8 mouse cellular contexts compared by ENCODE assay signal in genomic region chr17:70989991-70990390, GRCm38 (mm10). TPM values are rescaled to one million over a fixed set of nuclear protein-coding genes. Genes with fewer than 3 reads are reported as not detected.
DNase-seq lines count a peak whose midpoint lies in the region; ATAC-seq and TF ChIP-seq lines count a peak whose summit lies in the region.

No protein-coding gene starts in this region.

- no peaks in the 10 kb centered on the region for H3K9me3 ChIP-seq in kidney, embryonic 15.5 days (replicated peaks)
- H3K9me3 ChIP-seq in forebrain, embryonic 13.5 days (replicated peaks) = no peaks in the 10 kb centered on the region
- H3K9me3 ChIP-seq in limb, embryonic 14.5 days (ENCODE audit: control insufficient read depth, low read length) = no peaks in the 10 kb centered on the region
- no peaks in the 10 kb centered on the region for H3K9me3 ChIP-seq in midbrain, embryonic 16.5 days (replicated peaks; ENCODE audit: control insufficient read depth, low read length, poor library complexity, severe bottlenecking)

- ATAC-seq in kidney, embryonic 15.5 days (replicated peaks; ENCODE audit: low FRiP score) = peak; percentile 66
- ATAC-seq in forebrain, embryonic 13.5 days = peak; percentile 71
- peak; percentile 32 for ATAC-seq in limb, embryonic 14.5 days (ENCODE audit: low FRiP score, low read depth)
- peak; percentile 83 for ATAC-seq in midbrain, embryonic 16.5 days

- H3K9ac ChIP-seq in kidney, embryonic 15.5 days = peak overlapping the region; percentile 70
- H3K9ac ChIP-seq in forebrain, embryonic 13.5 days = peak overlapping the region; percentile 94
- H3K9ac ChIP-seq in limb, embryonic 14.5 days (ENCODE audit: low read depth, low read length, severe bottlenecking) = peak overlapping the region; percentile 75
- peak overlapping the region; percentile 95 for H3K9ac ChIP-seq in midbrain, embryonic 16.5 days (ENCODE audit: low read depth, low read length)

- peak overlapping the region; percentile 99 for H3K27ac ChIP-seq in kidney, embryonic 15.5 days
- peak overlapping the region; percentile 93 for H3K27ac ChIP-seq in forebrain, embryonic 13.5 days
- peak overlapping the region; percentile 93 for H3K27ac ChIP-seq in limb, embryonic 14.5 days (replicated peaks; ENCODE audit: low read depth, low read length)
- peak overlapping the region; percentile 98 for H3K27ac ChIP-seq in midbrain, embryonic 16.5 days (ENCODE audit: low read length)

- H3K4me1 ChIP-seq in kidney, embryonic 15.5 days = peaks cover 69% of the 10 kb centered on the region
- H3K4me1 ChIP-seq in forebrain, embryonic 13.5 days = peaks cover 47% of the 10 kb centered on the region
- H3K4me1 ChIP-seq in limb, embryonic 14.5 days (ENCODE audit: control insufficient read depth, insufficient read depth, low read length) = peaks cover 22% of the 10 kb centered on the region
- peaks cover 23% of the 10 kb centered on the region for H3K4me1 ChIP-seq in midbrain, embryonic 16.5 days (ENCODE audit: control insufficient read depth, insufficient read depth, low read length)

- peak overlapping the region; percentile 76 for H3K4me3 ChIP-seq in kidney, embryonic 15.5 days (replicated peaks)
- peak overlapping the region; percentile 95 for H3K4me3 ChIP-seq in forebrain, embryonic 13.5 days
- H3K4me3 ChIP-seq in limb, embryonic 14.5 days (replicated peaks; ENCODE audit: low read length) = peak overlapping the region; percentile 87
- peak overlapping the region; percentile 92 for H3K4me3 ChIP-seq in midbrain, embryonic 16.5 days (ENCODE audit: low read depth, low read length)

- 1% methylated on average over 24 of the region's 24 CpGs for WGBS in kidney, embryonic 15.5 days
- under 1% methylated on average over 24 of the region's 24 CpGs for WGBS in forebrain, embryonic 13.5 days
- WGBS in limb, embryonic 14.5 days = 2% methylated on average over 24 of the region's 24 CpGs
- WGBS in midbrain, embryonic 16.5 days = under 1% methylated on average over 24 of the region's 24 CpGs

- no peaks in the 10 kb centered on the region for H3K27me3 ChIP-seq in kidney, embryonic 15.5 days
- H3K27me3 ChIP-seq in forebrain, embryonic 13.5 days = no peaks in the 10 kb centered on the region
- no peaks in the 10 kb centered on the region for H3K27me3 ChIP-seq in limb, embryonic 14.5 days (ENCODE audit: control insufficient read depth, insufficient read depth, low read length)
- H3K27me3 ChIP-seq in midbrain, embryonic 16.5 days (ENCODE audit: control insufficient read depth, insufficient read depth, low read depth, low read length) = no peaks in the 10 kb centered on the region

- no peak for DNase-seq in kidney, adult 9 months
- peak; percentile 56 for DNase-seq in MN1 (ENCODE audit: low spot score)
- peak; percentile 52 for DNase-seq in limb, embryonic 14.5 days (ENCODE audit: low spot score)
- no peak for DNase-seq in testis, postnatal 10 days (ENCODE audit: low spot score)
- no peak for DNase-seq in adrenal gland, postnatal 10 days

- no peak for TF ChIP-seq POLR2A in limb, embryonic 14.5 days (IDR thresholded peaks at IDR 0.05; ENCODE audit: borderline replicate concordance, extremely low read depth, insufficient read depth, insufficient read length)

- peak overlapping the region; percentile 62 for H3K4me2 ChIP-seq in kidney, embryonic 15.5 days
- H3K4me2 ChIP-seq in forebrain, embryonic 13.5 days = peak overlapping the region; percentile 72
- peak overlapping the region; percentile 78 for H3K4me2 ChIP-seq in limb, embryonic 14.5 days (replicated peaks; ENCODE audit: low read depth, low read length, severe bottlenecking)
- peak overlapping the region; percentile 93 for H3K4me2 ChIP-seq in midbrain, embryonic 16.5 days (ENCODE audit: low read length)

- H3K36me3 ChIP-seq in kidney, embryonic 15.5 days = peaks cover 59% of the 10 kb centered on the region
- H3K36me3 ChIP-seq in forebrain, embryonic 13.5 days (ENCODE audit: poor library complexity, severe bottlenecking) = peaks cover 19% of the 10 kb centered on the region
- peaks cover 47% of the 10 kb centered on the region for H3K36me3 ChIP-seq in limb, embryonic 14.5 days (ENCODE audit: control insufficient read depth, insufficient read depth, low read length)
- peaks cover 4% of the 10 kb centered on the region; the same call in 1 of the 2 replicates for H3K36me3 ChIP-seq in midbrain, embryonic 16.5 days (ENCODE audit: control insufficient read depth, insufficient read depth, low read length)

RNA-seq across cellular contexts. Expression of gene Myom1, which starts 12.4 kb away (rescaled TPM):
- 5.5 and 6.0 TPM in 2 replicates for polyA plus RNA-seq in kidney, embryonic 15.5 days (2015; fragmentation: Nextera tagmentation; extraction: Ambion mirVana)
- polyA plus RNA-seq in forebrain, embryonic 13.5 days (2015; fragmentation: Nextera tagmentation; extraction: Ambion mirVana) = 1.2 and 1.3 TPM in 2 replicates
- 20.8 and 29.6 TPM in 2 replicates for polyA plus RNA-seq in limb, embryonic 14.5 days (2012; rRNA removed)
- 22.6 and 33.2 TPM in 2 replicates for polyA plus RNA-seq in limb, embryonic 14.5 days (2014; fragmentation: Nextera tagmentation; extraction: Ambion mirVana)
- 1.3 and 1.4 TPM in 2 replicates for polyA plus RNA-seq in midbrain, embryonic 16.5 days (2015; fragmentation: Nextera tagmentation; extraction: Ambion mirVana)
- 10 to 100 TPM; 24.4 to 98.7 TPM for total RNA-seq in adrenal gland, postnatal 10 days (2021)

RNA-seq across cellular contexts. Expression of gene Myl12a, which starts 12.7 kb away (rescaled TPM):
- polyA plus RNA-seq in kidney, embryonic 15.5 days (2015; fragmentation: Nextera tagmentation; extraction: Ambion mirVana) = 642 and 672 TPM in 2 replicates
- 189 and 196 TPM in 2 replicates for polyA plus RNA-seq in forebrain, embryonic 13.5 days (2015; fragmentation: Nextera tagmentation; extraction: Ambion mirVana)
- 361 and 386 TPM in 2 replicates for polyA plus RNA-seq in limb, embryonic 14.5 days (2012; rRNA removed)
- polyA plus RNA-seq in limb, embryonic 14.5 days (2014; fragmentation: Nextera tagmentation; extraction: Ambion mirVana) = 718 and 721 TPM in 2 replicates
- polyA plus RNA-seq in midbrain, embryonic 16.5 days (2015; fragmentation: Nextera tagmentation; extraction: Ambion mirVana) = 82.2 and 92.0 TPM in 2 replicates
- total RNA-seq in adrenal gland, postnatal 10 days (2021) = 100 to 1,000 TPM; 324 to 354 TPM

Comparison
In these comparisons a context has a peak if more than half of its experiments do, and no peak if none do; other contexts are left out.
1. ATAC-seq: peak in every context shown above with its lines; median percentile 83 in midbrain, embryonic 16.5 days; 71 in forebrain, embryonic 13.5 days; 66 in kidney, embryonic 15.5 days; 32 in limb, embryonic 14.5 days.
2. DNase-seq: peak in MN1 (single experiment) and limb, embryonic 14.5 days (single experiment); none in kidney, adult 9 months (single experiment), testis, postnatal 10 days (single experiment) and adrenal gland, postnatal 10 days (single experiment).
3. Peak in every context shown above with its lines, with median percentiles within 50 percentile points of each other: H3K27ac ChIP-seq, H3K4me2 ChIP-seq, H3K4me3 ChIP-seq and H3K9ac ChIP-seq.